In the genomic region with DNA sequence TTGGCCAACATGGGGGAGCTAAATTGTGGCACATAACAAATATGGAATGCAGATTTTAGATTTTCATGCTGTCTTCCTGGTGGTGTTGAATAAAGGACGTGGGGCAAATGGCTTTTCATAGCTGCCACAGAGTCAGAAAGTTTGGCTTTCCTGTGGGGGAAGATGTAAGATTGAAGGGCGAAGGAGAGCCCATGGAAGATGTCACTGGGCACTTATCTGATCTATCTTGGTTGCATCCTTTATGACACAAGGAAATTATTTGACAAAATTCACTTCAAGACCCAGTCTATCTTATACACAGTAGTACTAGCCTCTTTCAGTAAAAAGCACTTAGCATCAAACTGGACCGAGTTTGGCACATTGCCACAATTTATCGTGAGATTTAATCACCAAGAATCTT, we compare ENCODE assay signal across 24 mouse cellular contexts. TPM values are rescaled to one million over a fixed set of nuclear protein-coding genes. Genes with fewer than 3 reads are reported as not detected.
DNase-seq lines count a peak whose midpoint lies in the region; ATAC-seq and TF ChIP-seq lines count a peak whose summit lies in the region.
"Had no signal": no experiment of that assay in that cellular context is flagged by ENCODE, and none has a peak within 500 bp of the region (broad histone marks: within the 10 kb centered on the region; RNA-seq: fewer than 3 reads in every experiment).

No protein-coding gene starts in this region.

- H3K9ac ChIP-seq in forebrain, embryonic 16.5 days (replicated peaks; ENCODE audit: low read depth, low read length) = peak overlapping the region; percentile 5
- H3K9ac ChIP-seq in neural tube, embryonic 14.5 days (replicated peaks; ENCODE audit: low read depth, low read length) = 0 out of 2 replicates have a peak overlapping the region, but pooled peaks have one; percentile 11
- H3K9ac ChIP-seq: embryonic facial prominence, embryonic 12.5 days; intestine, embryonic 15.5 days; liver, embryonic 14.5 days had no signal

- TF ChIP-seq POLR2A in cortical plate, adult 2 months (IDR thresholded peaks at IDR 0.05; ENCODE audit: extremely low read depth, insufficient read depth, low read length) = no peak

- no peak for ATAC-seq in forebrain, embryonic 16.5 days
- ATAC-seq in neural tube, embryonic 14.5 days (ENCODE audit: low read depth) = no peak
- ATAC-seq: intestine, embryonic 15.5 days had no signal

- peak overlapping the region; percentile 87 for H3K27ac ChIP-seq in left cerebral cortex, adult 2 months
- H3K27ac ChIP-seq in cortical plate, adult 2 months (ENCODE audit: insufficient read depth, low read length) = peak overlapping the region; percentile 39
- peak overlapping the region; percentile 61 for H3K27ac ChIP-seq in forebrain, embryonic 16.5 days (ENCODE audit: low read length)
- H3K27ac ChIP-seq in neural tube, embryonic 14.5 days (ENCODE audit: low read depth, low read length) = no peak overlapping the region
- H3K27ac ChIP-seq: embryonic facial prominence, embryonic 12.5 days; heart, adult 2 months; intestine, embryonic 15.5 days; liver, embryonic 14.5 days; macrophage; stomach, postnatal 0 days had no signal

- no peaks in the 10 kb centered on the region for H3K9me3 ChIP-seq in forebrain, embryonic 16.5 days (ENCODE audit: control insufficient read depth, low read length)
- H3K9me3 ChIP-seq in neural tube, embryonic 14.5 days (ENCODE audit: control insufficient read depth, low read length) = no peaks in the 10 kb centered on the region
- H3K9me3 ChIP-seq: embryonic facial prominence, embryonic 12.5 days; intestine, embryonic 15.5 days had no signal

- peaks cover 15% of the 10 kb centered on the region for H3K36me3 ChIP-seq in forebrain, embryonic 16.5 days (ENCODE audit: control insufficient read depth, insufficient read depth)
- peaks cover 19% of the 10 kb centered on the region for H3K36me3 ChIP-seq in neural tube, embryonic 14.5 days (ENCODE audit: control insufficient read depth, insufficient read depth, low read length)
- H3K36me3 ChIP-seq: intestine, embryonic 15.5 days had no signal

- TF ChIP-seq CTCF in left cerebral cortex, adult 2 months (IDR thresholded peaks at IDR 0.05) = no peak
- TF ChIP-seq CTCF in cortical plate, adult 2 months (IDR thresholded peaks at IDR 0.05; ENCODE audit: extremely low read depth, insufficient read depth, low read length) = no peak

- peaks cover 22% of the 10 kb centered on the region for H3K4me1 ChIP-seq in cortical plate, adult 2 months (ENCODE audit: control insufficient read depth, insufficient read depth, low read length)
- H3K4me1 ChIP-seq in forebrain, embryonic 16.5 days (replicated peaks; ENCODE audit: control insufficient read depth, insufficient read depth, low read length) = peaks cover 90% of the 10 kb centered on the region
- H3K4me1 ChIP-seq in neural tube, embryonic 14.5 days (ENCODE audit: control insufficient read depth, insufficient read depth, low read length) = peaks cover 74% of the 10 kb centered on the region

- intact Hi-C loops in left cerebral cortex, adult 2 months (cut with DNase I) = no loop called here
- intact Hi-C loops in left cerebral cortex, postnatal 36 days (cut with DNase I) = no loop called here

- no peak overlapping the region for H3K4me3 ChIP-seq in left cerebral cortex, adult 2 months
- no peak overlapping the region; the same call in 1 of the 2 replicates for H3K4me3 ChIP-seq in cortical plate, adult 2 months (ENCODE audit: insufficient read depth, low read length)
- peak overlapping the region; percentile 18; the same call in 1 of the 2 replicates for H3K4me3 ChIP-seq in forebrain, embryonic 16.5 days (replicated peaks; ENCODE audit: low read length)
- no peak overlapping the region for H3K4me3 ChIP-seq in neural tube, embryonic 14.5 days (ENCODE audit: low read depth, low read length)
- H3K4me3 ChIP-seq: embryonic facial prominence, embryonic 12.5 days; heart, adult 2 months; intestine, embryonic 15.5 days had no signal

- H3K27me3 ChIP-seq in forebrain, embryonic 16.5 days (replicated peaks; ENCODE audit: control insufficient read depth, insufficient read depth, low read length) = no peaks in the 10 kb centered on the region
- no peaks in the 10 kb centered on the region for H3K27me3 ChIP-seq in neural tube, embryonic 14.5 days (ENCODE audit: control insufficient read depth, insufficient read depth, low read length)
- H3K27me3 ChIP-seq: embryonic facial prominence, embryonic 12.5 days; intestine, embryonic 15.5 days had no signal

- DNase-seq in left cerebral cortex, adult 2 months (ENCODE audit: extremely low spot score in 1 of 2, low spot score in 2 of 2) = no peak
- DNase-seq in left cerebral cortex, postnatal 36 days (ENCODE audit: low spot score in 2 of 2) = no peak
- no peak for DNase-seq in c-Kit-positive CD71-positive TER-119-positive erythroid progenitor cells, embryonic 14.5 days (ENCODE audit: low spot score)
- DNase-seq in urinary bladder, postnatal 25 days (ENCODE audit: low spot score) = no peak
- DNase-seq: adrenal gland, adult 8-10 months; cerebellum, adult 9-11 months; gastrocnemius, postnatal 25 days; heart, adult 2 months; heart, postnatal 36 days; kidney, postnatal 4 days; retina, postnatal 1 day had no signal

- H3K4me2 ChIP-seq in forebrain, embryonic 16.5 days (ENCODE audit: low read length) = peak overlapping the region; percentile 58
- peak overlapping the region; percentile 80 for H3K4me2 ChIP-seq in neural tube, embryonic 14.5 days (ENCODE audit: low read depth, low read length)
- H3K4me2 ChIP-seq: embryonic facial prominence, embryonic 12.5 days; intestine, embryonic 15.5 days had no signal

- WGBS in forebrain, embryonic 16.5 days = 51% methylated on average over 4 of the region's 4 CpGs
- 69% methylated on average over 4 of the region's 4 CpGs for whole genome bisulfite sequencing in neural tube, embryonic 14.5 days

RNA-seq across cellular contexts. Expression of a gene that starts 12.6 kb away (rescaled TPM):
- 100 to 1,000 TPM; 101 to 103 TPM for total RNA-seq in left cerebral cortex, adult 2 months (2021)
- total RNA-seq in left cerebral cortex, postnatal 36 days (2021) = 100 to 1,000 TPM; 100 to 116 TPM
- 62.8 and 64.1 TPM in 2 replicates for polyA plus RNA-seq in cortical plate, adult 2 months (2012; rRNA removed)
- 236 and 244 TPM in 2 replicates for polyA plus RNA-seq in forebrain, embryonic 16.5 days (2015; fragmentation: Nextera tagmentation; extraction: Ambion mirVana)
- polyA plus RNA-seq in neural tube, embryonic 14.5 days (2014; fragmentation: Nextera tagmentation; extraction: Ambion mirVana) = 143 and 145 TPM in 2 replicates

RNA-seq across cellular contexts. Expression of a gene that starts 15.6 kb away (rescaled TPM):
- 1 to 10 TPM in 1 of 2 experiments, under 1 TPM in 1; 0.82 to 1.4 TPM for total RNA-seq in left cerebral cortex, adult 2 months (2021)
- total RNA-seq in left cerebral cortex, postnatal 36 days (2021) = 1 to 10 TPM; 1.3 to 1.5 TPM
- polyA plus RNA-seq in cortical plate, adult 2 months (2012; rRNA removed) = 1.2 and 1.6 TPM in 2 replicates
- polyA plus RNA-seq in forebrain, embryonic 16.5 days (2015; fragmentation: Nextera tagmentation; extraction: Ambion mirVana) = not detected in 2 replicates
- polyA plus RNA-seq in neural tube, embryonic 14.5 days (2014; fragmentation: Nextera tagmentation; extraction: Ambion mirVana) = not detected in 2 replicates
- total RNA-seq: adrenal gland, adult 8-10 months; gastrocnemius, postnatal 25 days; heart, adult 2 months; heart, postnatal 36 days had no signal
- polyA plus RNA-seq: embryonic facial prominence, embryonic 12.5 days; heart, adult 2 months; heart, embryonic 14.5 days; intestine, embryonic 15.5 days; kidney, embryonic 14.5 days; limb, embryonic 14.5 days; liver, embryonic 14.5 days; lung, embryonic 16.5 days; macrophage; stomach, postnatal 0 days; thymus, postnatal 0 days had no signal
